Mouse (Mus musculus) lung, adult 2 months (tissue): ENCODE results near the gene Pea15a.

Experiments used
- CTCF ChIP-seq: fragments of 200-500 bp; IDR thresholded peaks from 2 replicates; pipeline ENCODE4 v1.5.1; 2011; ENCODE audit warnings: mild to moderate bottlenecking, low read length, control low read depth; ENCODE audit not compliant: insufficient read depth
- POLR2A ChIP-seq: fragments of 200-500 bp; IDR thresholded peaks from 2 replicates; pipeline ENCODE4 v1.6.1; 2011; ENCODE audit warnings: low read depth, mild to moderate bottlenecking, control low read depth, low read length, borderline replicate concordance; ENCODE audit errors: extremely low read depth

- TF ChIP-seq CTCF (no peak), POLR2A (no peak)
Measured at GRCm38 (mm10) chr1:172172381-172172780, 34.2 kb downstream of the Pea15a start.
